Mouse (Mus musculus): ENCODE results near the gene 4931414P19Rik. TPM values are rescaled to one million over a fixed set of nuclear protein-coding genes. Genes with fewer than 3 reads are reported as not detected.
"Not testable (repeated sequence)": the region's sequence is repeated elsewhere in the genome, so short reads cannot be mapped to it uniquely, and the experiment has no call there.

4931414P19Rik gene
- polyA plus RNA-seq, 1 experiment from 2014 or later = 7.7 TPM

GRCm38 (mm10) chr14:54617152-54617896 lies 11.5 kb upstream of the 4931414P19Rik start:
- ATAC-seq (ENCODE audit: low FRiP score, low TSS enrichment) = peak; percentile 65
- Histone ChIP-seq H3K9me3 (ENCODE audit: control insufficient read depth, low read length) (no peaks in the 10 kb centered on the region), H3K4me1 (ENCODE audit: control insufficient read depth, insufficient read depth, low read length) (peaks cover 7% of the 10 kb centered on the region), H3K4me2 (replicated peaks; ENCODE audit: low read depth, low read length) (peak overlapping the region; percentile 62), H3K27me3 (ENCODE audit: control insufficient read depth, insufficient read depth, low read length) (no peaks in the 10 kb centered on the region), H3K27ac (ENCODE audit: low read depth, low read length) (peak overlapping the region; percentile 24; the same call in 1 of the 2 replicates), H3K4me3 (ENCODE audit: low read length) (peak overlapping the region; percentile 82), H3K9ac (ENCODE audit: low read depth, low read length) (peak overlapping the region; percentile 81), H3K36me3 (ENCODE audit: control insufficient read depth, insufficient read depth, low read length) (peaks cover 28% of the 10 kb centered on the region)
- WGBS = 2% methylated on average over 37 of the region's 38 CpGs

DNA sequence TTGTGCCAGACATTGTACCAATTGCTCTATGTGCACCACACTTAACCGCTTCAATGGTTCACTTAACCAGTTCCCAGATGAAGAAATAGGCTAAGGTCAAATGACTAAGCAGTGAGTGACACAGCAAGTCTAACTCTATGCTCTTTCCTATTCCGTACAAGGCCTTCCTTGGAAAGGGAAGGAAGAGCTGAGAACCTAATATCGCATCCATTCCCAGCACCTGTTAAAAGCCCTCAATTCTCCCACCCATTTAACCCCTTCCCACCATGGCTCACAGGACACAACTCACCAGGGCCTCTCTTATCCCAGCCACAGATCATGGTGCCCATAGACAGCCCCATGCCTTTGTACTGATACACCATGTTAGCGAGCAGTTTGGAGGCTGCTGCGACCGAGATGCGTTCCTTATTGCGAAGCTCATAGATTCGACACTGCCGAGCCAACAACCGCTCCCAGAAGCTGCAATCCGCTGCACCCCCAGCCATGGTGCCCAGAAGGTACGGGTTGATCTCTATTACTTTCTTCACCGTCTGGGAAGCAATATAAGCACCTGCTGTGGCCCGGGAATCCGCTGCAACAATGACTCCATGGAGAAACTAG lies 10.5 kb upstream of the 4931414P19Rik start:
- Histone ChIP-seq H3K4me1 (ENCODE audit: control insufficient read depth, insufficient read depth, low read length) (peaks cover 7% of the 10 kb centered on the region), H3K36me3 (ENCODE audit: control insufficient read depth, insufficient read depth, low read length) (peaks cover 36% of the 10 kb centered on the region), H3K9ac (ENCODE audit: low read depth, low read length) (no peak overlapping the region), H3K27ac (ENCODE audit: low read depth, low read length) (no peak overlapping the region), H3K27me3 (ENCODE audit: control insufficient read depth, insufficient read depth, low read length) (no peaks in the 10 kb centered on the region), H3K4me3 (ENCODE audit: low read length) (0 out of 2 replicates have a peak overlapping the region, but pooled peaks have one; percentile 82), H3K9me3 (ENCODE audit: control insufficient read depth, low read length) (no peaks in the 10 kb centered on the region), H3K4me2 (replicated peaks; ENCODE audit: low read depth, low read length) (no peak overlapping the region)
- ATAC-seq (ENCODE audit: low FRiP score, low TSS enrichment) = no peak
- WGBS = 93% methylated on average over 16 of the region's 16 CpGs

DNA sequence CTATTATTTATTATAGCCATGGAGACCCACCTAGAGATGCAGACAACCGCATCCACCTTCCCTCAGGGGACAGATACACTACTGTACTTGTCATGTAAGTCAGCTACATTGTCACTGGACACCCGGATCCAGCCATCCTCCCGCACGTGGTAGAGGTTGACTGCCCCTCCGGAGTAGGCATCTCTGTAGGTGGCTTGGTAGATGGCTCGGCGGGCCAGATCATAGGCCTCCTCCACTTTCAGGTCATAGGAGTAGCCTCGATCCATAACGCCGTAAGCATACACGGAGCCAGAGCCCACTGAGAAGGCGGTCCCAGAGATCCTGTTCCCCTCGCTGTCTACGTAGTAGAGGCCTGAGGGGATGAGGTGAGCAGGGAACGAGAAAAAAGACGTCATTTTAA lies 8.3 kb upstream of the 4931414P19Rik start:
- WGBS = 88% methylated on average over 13 of the region's 16 CpGs
- not testable (repeated sequence) for H3K9me3 ChIP-seq (ENCODE audit: control insufficient read depth, low read length); H3K4me3 ChIP-seq (ENCODE audit: low read length); H3K27ac ChIP-seq (ENCODE audit: low read depth, low read length); H3K4me2 ChIP-seq (replicated peaks; ENCODE audit: low read depth, low read length); H3K27me3 ChIP-seq (ENCODE audit: control insufficient read depth, insufficient read depth, low read length); H3K4me1 ChIP-seq (ENCODE audit: control insufficient read depth, insufficient read depth, low read length); H3K9ac ChIP-seq (ENCODE audit: low read depth, low read length); ATAC-seq (ENCODE audit: low FRiP score, low TSS enrichment)
- H3K36me3 ChIP-seq (ENCODE audit: control insufficient read depth, insufficient read depth, low read length) = peaks cover 38% of the 10 kb centered on the region

GRCm38 (mm10) chr14:54610648-54611047 lies 4.9 kb upstream of the 4931414P19Rik start:
- Histone ChIP-seq H3K36me3 (ENCODE audit: control insufficient read depth, insufficient read depth, low read length) (peaks cover 32% of the 10 kb centered on the region), H3K4me1 (ENCODE audit: control insufficient read depth, insufficient read depth, low read length) (no peaks in the 10 kb centered on the region), H3K27ac (ENCODE audit: low read depth, low read length) (no peak overlapping the region), H3K4me2 (replicated peaks; ENCODE audit: low read depth, low read length) (no peak overlapping the region), H3K9me3 (ENCODE audit: control insufficient read depth, low read length) (no peaks in the 10 kb centered on the region), H3K9ac (ENCODE audit: low read depth, low read length) (no peak overlapping the region), H3K27me3 (ENCODE audit: control insufficient read depth, insufficient read depth, low read length) (no peaks in the 10 kb centered on the region), H3K4me3 (ENCODE audit: low read length) (no peak overlapping the region)
- 85% methylated on average over 6 of the region's 6 CpGs for WGBS
- ATAC-seq (ENCODE audit: low FRiP score, low TSS enrichment) = no peak

DNA sequence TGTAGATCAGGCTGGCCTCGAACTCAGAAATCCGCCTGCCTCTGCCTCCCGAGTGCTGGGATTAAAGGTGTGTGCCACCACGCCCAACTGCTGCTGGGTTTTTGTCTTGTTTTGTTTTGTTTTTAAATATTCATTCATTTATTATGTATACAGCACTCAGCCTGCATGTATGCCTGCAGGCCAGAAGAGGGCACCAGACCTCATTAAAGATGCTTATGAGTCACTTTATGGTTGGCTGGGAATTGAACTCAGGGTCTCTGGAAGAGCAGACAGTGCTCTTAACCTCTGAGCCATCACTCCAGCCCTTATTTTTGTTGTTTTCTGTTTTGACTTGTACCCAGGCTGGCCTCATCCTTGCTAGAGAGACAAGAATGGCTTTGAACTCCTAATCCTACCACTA lies 4.2 kb upstream of the 4931414P19Rik start:
- no peak overlapping the region for H3K27ac ChIP-seq (ENCODE audit: low read depth, low read length)
- WGBS = 87% methylated on average over 4 of the region's 4 CpGs
- H3K4me1 ChIP-seq (ENCODE audit: control insufficient read depth, insufficient read depth, low read length) = no peaks in the 10 kb centered on the region
- no peak overlapping the region for H3K4me2 ChIP-seq (replicated peaks; ENCODE audit: low read depth, low read length)
- peaks cover 25% of the 10 kb centered on the region for H3K36me3 ChIP-seq (ENCODE audit: control insufficient read depth, insufficient read depth, low read length)
- ATAC-seq (ENCODE audit: low FRiP score, low TSS enrichment) = no peak
- H3K9me3 ChIP-seq (ENCODE audit: control insufficient read depth, low read length) = no peaks in the 10 kb centered on the region
- no peak overlapping the region for H3K9ac ChIP-seq (ENCODE audit: low read depth, low read length)
- H3K27me3 ChIP-seq (ENCODE audit: control insufficient read depth, insufficient read depth, low read length) = no peaks in the 10 kb centered on the region
- no peak overlapping the region for H3K4me3 ChIP-seq (ENCODE audit: low read length)

DNA sequence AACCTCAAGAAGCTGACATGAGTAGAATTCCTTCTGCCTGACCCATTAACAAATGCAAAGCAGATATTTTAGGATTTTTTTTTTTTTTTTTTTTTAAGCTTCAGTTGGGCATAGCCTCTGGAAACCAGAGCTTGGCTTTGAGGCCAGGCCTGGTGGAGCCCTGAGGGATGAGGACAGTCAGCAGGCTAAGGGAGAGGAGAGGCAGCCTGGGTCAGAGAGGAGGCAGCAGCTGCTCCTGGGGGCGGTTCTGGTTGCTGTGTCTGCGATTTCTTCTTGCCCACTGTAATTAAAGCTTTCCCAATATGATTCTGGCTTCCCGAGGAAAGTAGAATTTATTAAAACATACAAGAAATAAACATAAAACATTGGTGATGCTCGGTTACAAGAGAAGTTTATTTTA lies 3.5 kb upstream of the 4931414P19Rik start:
- Histone ChIP-seq H3K36me3 (ENCODE audit: control insufficient read depth, insufficient read depth, low read length) (peaks cover 22% of the 10 kb centered on the region), H3K27me3 (ENCODE audit: control insufficient read depth, insufficient read depth, low read length) (no peaks in the 10 kb centered on the region), H3K4me3 (ENCODE audit: low read length) (no peak overlapping the region), H3K9me3 (ENCODE audit: control insufficient read depth, low read length) (no peaks in the 10 kb centered on the region), H3K9ac (ENCODE audit: low read depth, low read length) (no peak overlapping the region), H3K27ac (ENCODE audit: low read depth, low read length) (no peak overlapping the region), H3K4me1 (ENCODE audit: control insufficient read depth, insufficient read depth, low read length) (0 out of 2 replicates have a peak, but pooled peaks cover 6% of the 10 kb centered on the region), H3K4me2 (replicated peaks; ENCODE audit: low read depth, low read length) (no peak overlapping the region)
- ATAC-seq (ENCODE audit: low FRiP score, low TSS enrichment) = no peak
- WGBS = 74% methylated on average over 4 of the region's 4 CpGs

DNA sequence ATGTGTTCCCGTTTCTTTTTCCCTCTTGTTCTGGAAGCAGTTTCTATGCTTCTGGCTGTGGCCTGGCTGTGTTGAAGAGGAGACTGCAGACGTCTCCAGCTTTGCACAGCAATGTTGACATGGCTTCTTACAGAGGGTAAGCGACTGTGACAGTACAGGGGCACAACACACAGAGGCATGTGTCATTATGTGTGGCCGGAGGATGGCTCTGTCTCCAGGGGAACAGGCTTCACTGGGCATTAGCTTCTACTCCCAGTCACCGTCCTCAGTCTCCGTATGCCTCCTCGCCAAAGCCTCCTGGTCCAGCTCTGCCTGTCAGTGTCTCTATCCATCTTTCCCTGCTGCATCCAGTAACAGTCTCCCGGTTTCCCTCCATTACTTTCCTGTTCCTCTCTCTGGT lies 1.4 kb upstream of the 4931414P19Rik start:
- Histone ChIP-seq H3K27ac (ENCODE audit: low read depth, low read length) (no peak overlapping the region), H3K4me3 (ENCODE audit: low read length) (no peak overlapping the region)

GRCm38 (mm10) chr14:54603686-54604085 lies 2.1 kb downstream of the 4931414P19Rik start:
- Histone ChIP-seq H3K9ac (ENCODE audit: low read depth, low read length) (0 out of 2 replicates have a peak overlapping the region, but pooled peaks have one; percentile 84), H3K27ac (ENCODE audit: low read depth, low read length) (peak overlapping the region; percentile 71), H3K4me3 (ENCODE audit: low read length) (peak overlapping the region; percentile 75), H3K4me1 (ENCODE audit: control insufficient read depth, insufficient read depth, low read length) (peaks cover 15% of the 10 kb centered on the region; the same call in 1 of the 2 replicates), H3K36me3 (ENCODE audit: control insufficient read depth, insufficient read depth, low read length) (no peaks in the 10 kb centered on the region), H3K9me3 (ENCODE audit: control insufficient read depth, low read length) (no peaks in the 10 kb centered on the region), H3K27me3 (ENCODE audit: control insufficient read depth, insufficient read depth, low read length) (no peaks in the 10 kb centered on the region), H3K4me2 (replicated peaks; ENCODE audit: low read depth, low read length) (peak overlapping the region; percentile 49)
- ATAC-seq (ENCODE audit: low FRiP score, low TSS enrichment) = no peak
- WGBS = 83% methylated on average over 8 of the region's 8 CpGs

More for the DNA sequence above, 1.4 kb upstream of the 4931414P19Rik start:
- peaks cover 10% of the 10 kb centered on the region for H3K36me3 ChIP-seq (ENCODE audit: control insufficient read depth, insufficient read depth, low read length)
- 49% methylated on average over 8 of the region's 8 CpGs for WGBS
- H3K27me3 ChIP-seq (ENCODE audit: control insufficient read depth, insufficient read depth, low read length) = no peaks in the 10 kb centered on the region
- no peaks in the 10 kb centered on the region for H3K9me3 ChIP-seq (ENCODE audit: control insufficient read depth, low read length)
- H3K4me2 ChIP-seq (replicated peaks; ENCODE audit: low read depth, low read length) = no peak overlapping the region
- no peak overlapping the region for H3K9ac ChIP-seq (ENCODE audit: low read depth, low read length)
- no peak for ATAC-seq (ENCODE audit: low FRiP score, low TSS enrichment)
- H3K4me1 ChIP-seq (ENCODE audit: control insufficient read depth, insufficient read depth, low read length) = peaks cover 15% of the 10 kb centered on the region; the same call in 1 of the 2 replicates

DNA sequence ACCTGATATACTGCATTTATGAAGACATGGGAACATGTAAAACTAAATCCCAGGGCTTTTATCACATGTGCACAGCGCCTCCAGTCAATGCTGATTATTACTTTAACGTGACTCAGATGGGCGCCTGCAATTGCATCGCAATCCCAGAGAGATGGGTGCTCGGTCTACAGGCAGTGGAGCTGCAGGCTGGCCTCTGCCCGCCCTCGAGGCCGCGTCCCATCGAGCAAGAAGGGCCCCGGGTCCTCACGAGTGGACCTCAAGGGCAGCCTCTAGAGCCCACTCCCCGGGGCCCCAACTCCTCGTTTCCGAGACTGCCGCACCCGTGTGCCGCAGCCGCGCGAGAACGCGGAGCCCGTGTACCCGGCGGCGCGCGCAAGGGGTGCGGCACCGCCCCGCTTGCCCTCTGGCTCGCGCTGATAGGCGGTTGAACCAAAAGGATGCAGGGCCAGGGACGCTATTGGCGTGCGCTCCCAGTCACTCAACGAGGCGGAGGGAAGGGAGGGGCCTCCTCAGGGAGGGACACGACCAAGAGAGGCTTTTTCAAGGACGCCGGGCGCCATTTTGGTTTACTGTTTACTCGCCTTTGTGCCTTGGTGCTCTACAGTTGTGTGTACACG lies 2.6 kb downstream of the 4931414P19Rik start:
- no peaks in the 10 kb centered on the region for H3K27me3 ChIP-seq (ENCODE audit: control insufficient read depth, insufficient read depth, low read length)
- H3K4me2 ChIP-seq (replicated peaks; ENCODE audit: low read depth, low read length) = peak overlapping the region; percentile 49
- H3K36me3 ChIP-seq (ENCODE audit: control insufficient read depth, insufficient read depth, low read length) = no peaks in the 10 kb centered on the region
- WGBS = under 1% methylated on average over 46 of the region's 46 CpGs
- no peaks in the 10 kb centered on the region for H3K9me3 ChIP-seq (ENCODE audit: control insufficient read depth, low read length)
- peak overlapping the region; percentile 95 for H3K27ac ChIP-seq (ENCODE audit: low read depth, low read length)
- peak overlapping the region; percentile 75 for H3K4me3 ChIP-seq (ENCODE audit: low read length)
- peaks cover 15% of the 10 kb centered on the region; the same call in 1 of the 2 replicates for H3K4me1 ChIP-seq (ENCODE audit: control insufficient read depth, insufficient read depth, low read length)
- peak; percentile 98 for ATAC-seq (ENCODE audit: low FRiP score, low TSS enrichment)
- peak overlapping the region; percentile 84 for H3K9ac ChIP-seq (ENCODE audit: low read depth, low read length)
